Mouse (Mus musculus): ENCODE measurements at regions not wholly inside any gene's neighbourhood (a gene's known extent, or its start where the extent isn't known, plus 50 kb on each side); places are given as distances from the start of the nearest gene placed in this dataset.

GRCm38 (mm10) chr16:12516834-12517685, 533.1 kb downstream of the Shisa9 start:
- no peak for ATAC-seq (replicated peaks)
- Histone ChIP-seq H3K27ac (replicated peaks) (no peak overlapping the region), H3K4me3 (no peak overlapping the region), H3K4me1 (0 out of 2 replicates have a peak, but pooled peaks cover 2% of the 10 kb centered on the region), H3K27me3 (no peaks in the 10 kb centered on the region), H3K9me3 (no peaks in the 10 kb centered on the region), H3K4me2 (replicated peaks) (no peak overlapping the region), H3K9ac (replicated peaks) (no peak overlapping the region), H3K36me3 (no peaks in the 10 kb centered on the region)
- whole genome bisulfite sequencing: 75% methylated on average over 8 of the region's 8 CpGs

- Histone ChIP-seq H3K36me3 (no peaks in the 10 kb centered on the region), H3K4me2 (replicated peaks) (no peak overlapping the region), H3K4me1 (0 out of 2 replicates have a peak, but pooled peaks cover 2% of the 10 kb centered on the region), H3K9ac (replicated peaks) (no peak overlapping the region), H3K9me3 (no peaks in the 10 kb centered on the region), H3K27ac (replicated peaks) (no peak overlapping the region), H3K4me3 (no peak overlapping the region), H3K27me3 (no peaks in the 10 kb centered on the region)
- 83% methylated on average over 7 of the region's 7 CpGs for WGBS
- no peak for ATAC-seq (replicated peaks)
Observed at GRCm38 (mm10) chr16:12518264-12518663, 534.4 kb downstream of the Shisa9 start.

GRCm38 (mm10) chr16:12521711-12522476, 538.0 kb downstream of the Shisa9 start:
- WGBS: 84% methylated on average over 3 of the region's 3 CpGs
- no peak for ATAC-seq (replicated peaks)

GRCm38 (mm10) chr16:12548462-12548861, 561.0 kb upstream of the Ercc4 start:
- Histone ChIP-seq H3K4me1 (no peaks in the 10 kb centered on the region), H3K9me3 (no peaks in the 10 kb centered on the region), H3K27me3 (no peaks in the 10 kb centered on the region), H3K9ac (replicated peaks) (no peak overlapping the region), H3K4me3 (no peak overlapping the region), H3K4me2 (replicated peaks) (no peak overlapping the region), H3K27ac (replicated peaks) (no peak overlapping the region), H3K36me3 (no peaks in the 10 kb centered on the region)
- ATAC-seq (replicated peaks): no peak

More at GRCm38 (mm10) chr16:12521711-12522476, 538.0 kb downstream of the Shisa9 start:
- Histone ChIP-seq H3K4me3 (no peak overlapping the region), H3K9ac (replicated peaks) (no peak overlapping the region), H3K9me3 (no peaks in the 10 kb centered on the region), H3K27ac (replicated peaks) (no peak overlapping the region), H3K4me1 (0 out of 2 replicates have a peak, but pooled peaks cover 2% of the 10 kb centered on the region), H3K4me2 (replicated peaks) (no peak overlapping the region), H3K36me3 (no peaks in the 10 kb centered on the region), H3K27me3 (no peaks in the 10 kb centered on the region)

GRCm38 (mm10) chr16:12588889-12589288, 520.6 kb upstream of the Ercc4 start:
- Histone ChIP-seq H3K9me3 (no peaks in the 10 kb centered on the region), H3K4me3 (no peak overlapping the region), H3K27me3 (no peaks in the 10 kb centered on the region), H3K4me1 (no peaks in the 10 kb centered on the region), H3K27ac (replicated peaks) (no peak overlapping the region), H3K36me3 (no peaks in the 10 kb centered on the region), H3K9ac (replicated peaks) (no peak overlapping the region), H3K4me2 (replicated peaks) (no peak overlapping the region)
- no peak for ATAC-seq (replicated peaks)

GRCm38 (mm10) chr16:12608259-12608658, 501.2 kb upstream of the Ercc4 start:
- 72% methylated on average over 6 of the region's 6 CpGs for WGBS
- no peaks in the 10 kb centered on the region for H3K9me3 ChIP-seq
- no peak overlapping the region for H3K9ac ChIP-seq (replicated peaks)
- no peak overlapping the region for H3K27ac ChIP-seq (replicated peaks)
- no peaks in the 10 kb centered on the region for H3K4me1 ChIP-seq
- no peak for ATAC-seq (replicated peaks)
- H3K4me3 ChIP-seq: no peak overlapping the region
- H3K36me3 ChIP-seq: no peaks in the 10 kb centered on the region
- no peak overlapping the region for H3K4me2 ChIP-seq (replicated peaks)
- H3K27me3 ChIP-seq: no peaks in the 10 kb centered on the region

- WGBS: 61% methylated on average over 1 of the region's 1 CpGs
- no peaks in the 10 kb centered on the region for H3K9me3 ChIP-seq
- no peak overlapping the region for H3K4me2 ChIP-seq (replicated peaks)
- H3K27ac ChIP-seq (replicated peaks): no peak overlapping the region
- H3K36me3 ChIP-seq: no peaks in the 10 kb centered on the region
- no peak overlapping the region for H3K4me3 ChIP-seq
- no peaks in the 10 kb centered on the region for H3K4me1 ChIP-seq
- ATAC-seq (replicated peaks): no peak
- H3K9ac ChIP-seq (replicated peaks): no peak overlapping the region
- no peaks in the 10 kb centered on the region for H3K27me3 ChIP-seq
Observed at GRCm38 (mm10) chr16:12611106-12611505, 498.4 kb upstream of the Ercc4 start.

- Histone ChIP-seq H3K9ac (replicated peaks) (no peak overlapping the region), H3K27me3 (no peaks in the 10 kb centered on the region), H3K27ac (replicated peaks) (no peak overlapping the region), H3K4me2 (replicated peaks) (no peak overlapping the region), H3K4me1 (peaks cover 10% of the 10 kb centered on the region), H3K4me3 (no peak overlapping the region), H3K36me3 (no peaks in the 10 kb centered on the region), H3K9me3 (no peaks in the 10 kb centered on the region)
- ATAC-seq (replicated peaks): no peak
- 19% methylated on average over 3 of the region's 3 CpGs for WGBS
Observed at GRCm38 (mm10) chr16:12617781-12618180, 491.7 kb upstream of the Ercc4 start.

GRCm38 (mm10) chr16:12632533-12632932, 477.0 kb upstream of the Ercc4 start:
- no peaks in the 10 kb centered on the region for H3K9me3 ChIP-seq
- H3K36me3 ChIP-seq: no peaks in the 10 kb centered on the region
- ATAC-seq (replicated peaks): no peak

GRCm38 (mm10) chr16:12638971-12639640, 470.4 kb upstream of the Ercc4 start:
- no peaks in the 10 kb centered on the region for H3K27me3 ChIP-seq
- no peaks in the 10 kb centered on the region for H3K36me3 ChIP-seq
- no peak for ATAC-seq (replicated peaks)
- 88% methylated on average over 1 of the region's 1 CpGs for WGBS
- no peak overlapping the region for H3K9ac ChIP-seq (replicated peaks)
- no peak overlapping the region for H3K27ac ChIP-seq (replicated peaks)
- H3K4me1 ChIP-seq: no peaks in the 10 kb centered on the region
- H3K9me3 ChIP-seq: no peaks in the 10 kb centered on the region
- no peak overlapping the region for H3K4me2 ChIP-seq (replicated peaks)
- no peak overlapping the region for H3K4me3 ChIP-seq

More at GRCm38 (mm10) chr16:12632533-12632932, 477.0 kb upstream of the Ercc4 start:
- H3K27me3 ChIP-seq: no peaks in the 10 kb centered on the region
- no peak overlapping the region for H3K27ac ChIP-seq (replicated peaks)
- H3K4me2 ChIP-seq (replicated peaks): no peak overlapping the region
- H3K4me1 ChIP-seq: no peaks in the 10 kb centered on the region
- H3K4me3 ChIP-seq: no peak overlapping the region
- no peak overlapping the region for H3K9ac ChIP-seq (replicated peaks)

- Histone ChIP-seq H3K27me3 (no peaks in the 10 kb centered on the region), H3K27ac (replicated peaks) (no peak overlapping the region), H3K4me1 (no peaks in the 10 kb centered on the region), H3K4me3 (no peak overlapping the region), H3K36me3 (no peaks in the 10 kb centered on the region), H3K9me3 (no peaks in the 10 kb centered on the region), H3K4me2 (replicated peaks) (no peak overlapping the region), H3K9ac (replicated peaks) (no peak overlapping the region)
- no peak for ATAC-seq (replicated peaks)
Observed at GRCm38 (mm10) chr16:12643053-12643452, 466.4 kb upstream of the Ercc4 start.

- H3K4me2 ChIP-seq (replicated peaks): no peak overlapping the region
- no peak overlapping the region for H3K4me3 ChIP-seq
- WGBS: 66% methylated on average over 2 of the region's 2 CpGs
- H3K9ac ChIP-seq (replicated peaks): no peak overlapping the region
- H3K9me3 ChIP-seq: no peaks in the 10 kb centered on the region
- H3K27me3 ChIP-seq: no peaks in the 10 kb centered on the region
- no peak for ATAC-seq (replicated peaks)
- no peak overlapping the region for H3K27ac ChIP-seq (replicated peaks)
- H3K36me3 ChIP-seq: no peaks in the 10 kb centered on the region
- no peaks in the 10 kb centered on the region for H3K4me1 ChIP-seq
Observed at GRCm38 (mm10) chr16:12644621-12645020, 464.9 kb upstream of the Ercc4 start.
